In the genomic region with DNA sequence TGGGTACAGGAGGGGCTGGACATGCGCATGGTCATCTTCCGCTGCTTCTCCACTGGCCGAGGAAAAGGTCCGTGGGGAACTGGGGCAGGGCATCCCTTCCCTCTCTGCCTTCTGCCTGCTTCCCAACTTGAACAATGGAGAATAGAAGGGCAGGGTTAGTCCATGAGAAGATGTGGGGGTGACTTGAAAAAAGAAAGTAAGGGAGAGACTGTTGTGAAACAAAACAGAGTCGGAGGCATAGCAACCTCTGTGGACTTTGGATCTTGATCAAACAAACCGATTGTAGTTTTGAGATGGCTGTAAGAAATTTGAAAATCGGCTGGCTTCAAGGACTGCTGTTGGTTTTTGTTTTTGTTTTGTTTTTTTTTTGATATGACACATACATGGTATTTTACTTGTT, we compare ENCODE assay signal across 17 mouse cellular contexts. TPM values are rescaled to one million over a fixed set of nuclear protein-coding genes. Genes with fewer than 3 reads are reported as not detected.
DNase-seq lines count a peak whose midpoint lies in the region; ATAC-seq and TF ChIP-seq lines count a peak whose summit lies in the region.
"Had no signal": no experiment of that assay in that cellular context is flagged by ENCODE, and none has a peak within 500 bp of the region (broad histone marks: within the 10 kb centered on the region; RNA-seq: fewer than 3 reads in every experiment).

No protein-coding gene starts in this region.

- no peak for TF ChIP-seq POLR2A in lung, adult 2 months (IDR thresholded peaks at IDR 0.05; ENCODE audit: borderline replicate concordance, extremely low read depth, low read depth, low read length)
- no peak for TF ChIP-seq POLR2A in small intestine, adult 2 months (IDR thresholded peaks at IDR 0.05; ENCODE audit: low read depth, low read length)

- H3K9me3 ChIP-seq in lung, postnatal 0 days (ENCODE audit: low read length), result no peaks in the 10 kb centered on the region
- H3K9me3 ChIP-seq: embryonic facial prominence, embryonic 13.5 days; forebrain, embryonic 12.5 days; heart, embryonic 12.5 days; hindbrain, embryonic 15.5 days had no signal

- 74% methylated on average over 7 of the region's 7 CpGs for WGBS in lung, postnatal 0 days
- WGBS in lung, adult 2 months, result 71% methylated on average over 7 of the region's 7 CpGs
- WGBS in large intestine, adult 2 months, result 41% methylated on average over 7 of the region's 7 CpGs
- 27% methylated on average over 7 of the region's 7 CpGs for WGBS in small intestine, adult 2 months

- intact Hi-C loops in heart, postnatal 36 days (cut with DNase I), result no loop called here

- H3K36me3 ChIP-seq in lung, postnatal 0 days (ENCODE audit: insufficient read depth, low read length), result no peaks in the 10 kb centered on the region; the same call in 1 of the 2 replicates
- peaks cover 62% of the 10 kb centered on the region for H3K36me3 ChIP-seq in small intestine, adult 2 months (ENCODE audit: control insufficient read depth, insufficient read depth, low read length)

- H3K4me3 ChIP-seq in lung, postnatal 0 days (ENCODE audit: low read depth, low read length), result no peak overlapping the region
- no peak overlapping the region for H3K4me3 ChIP-seq in lung, adult 2 months (replicated peaks; ENCODE audit: extremely low read depth, low read depth, low read length)
- H3K4me3 ChIP-seq in small intestine, adult 2 months (ENCODE audit: low read depth, low read length), result peak overlapping the region; percentile 13; the same call in 1 of the 2 replicates
- H3K4me3 ChIP-seq: embryonic facial prominence, embryonic 13.5 days; forebrain, embryonic 12.5 days; heart, embryonic 12.5 days; hindbrain, embryonic 15.5 days had no signal

- TF ChIP-seq EP300 in lung, postnatal 0 days (IDR thresholded peaks at IDR 0.05), result no peak

- H3K27me3 ChIP-seq in lung, postnatal 0 days (replicated peaks; ENCODE audit: insufficient read depth, low read length), result no peaks in the 10 kb centered on the region
- no peaks in the 10 kb centered on the region for H3K27me3 ChIP-seq in small intestine, adult 2 months (ENCODE audit: control insufficient read depth, insufficient read depth, low read length)
- H3K27me3 ChIP-seq: embryonic facial prominence, embryonic 13.5 days; forebrain, embryonic 12.5 days; heart, embryonic 12.5 days; hindbrain, embryonic 15.5 days had no signal

- no peak overlapping the region for H3K27ac ChIP-seq in lung, postnatal 0 days (ENCODE audit: low read length)
- H3K27ac ChIP-seq in small intestine, adult 2 months (ENCODE audit: insufficient read depth, low read depth, low read length), result peak overlapping the region; percentile 71
- H3K27ac ChIP-seq: embryonic facial prominence, embryonic 13.5 days; forebrain, embryonic 12.5 days; hindbrain, embryonic 15.5 days had no signal

- no peak overlapping the region for H3K9ac ChIP-seq in lung, postnatal 0 days (replicated peaks; ENCODE audit: low read depth)
- H3K9ac ChIP-seq: embryonic facial prominence, embryonic 13.5 days; forebrain, embryonic 12.5 days; heart, embryonic 12.5 days; hindbrain, embryonic 15.5 days had no signal

- H3K4me1 ChIP-seq in lung, postnatal 0 days (ENCODE audit: insufficient read depth, low read depth, low read length), result no peaks in the 10 kb centered on the region; the same call in 1 of the 2 replicates
- H3K4me1 ChIP-seq in lung, adult 2 months (ENCODE audit: control insufficient read depth, insufficient read depth, low read length), result peaks cover 6% of the 10 kb centered on the region; the same call in 1 of the 2 replicates
- peaks cover 10% of the 10 kb centered on the region for H3K4me1 ChIP-seq in small intestine, adult 2 months (ENCODE audit: control insufficient read depth, insufficient read depth, insufficient read length, low read length)
- H3K4me1 ChIP-seq: embryonic facial prominence, embryonic 13.5 days; forebrain, embryonic 12.5 days; heart, embryonic 12.5 days; hindbrain, embryonic 15.5 days had no signal

- no peak for ATAC-seq in lung, postnatal 0 days
- ATAC-seq: forebrain, embryonic 16.5 days had no signal

- TF ChIP-seq CTCF in lung, postnatal 0 days (IDR thresholded peaks at IDR 0.05), result no peak
- no peak for TF ChIP-seq CTCF in lung, adult 2 months (IDR thresholded peaks at IDR 0.05; ENCODE audit: insufficient read depth, low read length)
- TF ChIP-seq CTCF in small intestine, adult 2 months (IDR thresholded peaks at IDR 0.05; ENCODE audit: extremely low read depth, insufficient read length, insufficient replicate concordance, low read depth, low read length), result no peak

- DNase-seq in lung, postnatal 0 days (ENCODE audit: low spot score), result peak; percentile 70
- no peak for DNase-seq in lung, adult 2 months
- peak; percentile 73 for DNase-seq in large intestine, adult 2 months (ENCODE audit: low read depth, low spot score)
- no peak for DNase-seq in testis, postnatal 14 days (ENCODE audit: low spot score)
- no peak for DNase-seq in embryo, embryonic 11 days
- no peak for DNase-seq in heart, postnatal 36 days
- DNase-seq: adrenal gland, adult 8-10 months; adrenal gland, postnatal 36 days; cerebellum, adult 2 months; cerebellum, postnatal 10 days; gastrocnemius, postnatal 10 days had no signal

- no peak overlapping the region for H3K4me2 ChIP-seq in lung, postnatal 0 days (replicated peaks; ENCODE audit: low read depth, low read length)
- H3K4me2 ChIP-seq: embryonic facial prominence, embryonic 13.5 days; forebrain, embryonic 12.5 days; heart, embryonic 12.5 days; hindbrain, embryonic 15.5 days had no signal

RNA-seq across cellular contexts. Expression of a gene that starts 37.2 kb away (rescaled TPM):
- polyA plus RNA-seq in lung, postnatal 0 days (2015; fragmentation: Nextera tagmentation; extraction: Ambion mirVana), result 19.5 and 20.0 TPM in 2 replicates
- 24.2 and 26.5 TPM in 2 replicates for polyA plus RNA-seq in lung, adult 2 months (2012; rRNA removed)
- 26.2 and 42.7 TPM in 2 replicates for polyA plus RNA-seq in large intestine, adult 2 months (2012; rRNA removed)
- polyA plus RNA-seq in small intestine, adult 2 months (2012; rRNA removed), result 26.7 and 43.3 TPM in 2 replicates
- total RNA-seq in heart, postnatal 36 days (2021), result 10 to 100 TPM; 24.1 to 26.0 TPM

RNA-seq across cellular contexts. Expression of a gene that starts 48.3 kb away (rescaled TPM):
- 4.3 and 4.6 TPM in 2 replicates for polyA plus RNA-seq in lung, postnatal 0 days (2015; fragmentation: Nextera tagmentation; extraction: Ambion mirVana)
- 10.1 and 11.9 TPM in 2 replicates for polyA plus RNA-seq in lung, adult 2 months (2012; rRNA removed)
- polyA plus RNA-seq in large intestine, adult 2 months (2012; rRNA removed), result 20.3 and 35.8 TPM in 2 replicates
- polyA plus RNA-seq in small intestine, adult 2 months (2012; rRNA removed), result 13.2 and 23.9 TPM in 2 replicates
- 10 to 100 TPM; 17.9 to 20.4 TPM for total RNA-seq in heart, postnatal 36 days (2021)

Comparison
In these comparisons a context has a peak if more than half of its experiments do, and no peak if none do; other contexts are left out.
1. DNase-seq: peak in lung, postnatal 0 days (single experiment) and large intestine, adult 2 months (single experiment); none in lung, adult 2 months (single experiment), testis, postnatal 14 days (single experiment), embryo, embryonic 11 days (single experiment) and heart, postnatal 36 days (0 of 2).